Mouse (Mus musculus): ENCODE results near the gene Nuak1.

The Nuak1 gene

GRCm38 (mm10) chr10:84381276-84381798 lies 59.1 kb downstream of the Nuak1 start:
- DNase-seq (ENCODE audit: low spot score), result no peak

- no peak for DNase-seq (ENCODE audit: low spot score)
These were observed 61.0 kb downstream of the Nuak1 start for GRCm38 (mm10) chr10:84379366-84379765.

- DNase-seq (ENCODE audit: low spot score), result no peak
These were observed 62.4 kb downstream of the Nuak1 start for GRCm38 (mm10) chr10:84377956-84378355.

- no peak for DNase-seq (ENCODE audit: low spot score)
These were observed 64.1 kb downstream of the Nuak1 start for GRCm38 (mm10) chr10:84376346-84376745.

GRCm38 (mm10) chr10:84374996-84375395 lies 65.4 kb downstream of the Nuak1 start:
- no peak for DNase-seq (ENCODE audit: low spot score)

GRCm38 (mm10) chr10:84373476-84373875 lies 66.9 kb downstream of the Nuak1 start:
- DNase-seq (ENCODE audit: low spot score), result no peak

- no peak for DNase-seq (ENCODE audit: low spot score)
These were observed 68.0 kb downstream of the Nuak1 start for GRCm38 (mm10) chr10:84372161-84373095.

- no peak for DNase-seq (ENCODE audit: low spot score)
These were observed 68.7 kb downstream of the Nuak1 start for GRCm38 (mm10) chr10:84371681-84372160.

GRCm38 (mm10) chr10:84371230-84371629 lies 69.2 kb downstream of the Nuak1 start:
- DNase-seq (ENCODE audit: low spot score), result no peak

- DNase-seq (ENCODE audit: low spot score), result no peak
These were observed 70.6 kb downstream of the Nuak1 start for GRCm38 (mm10) chr10:84369646-84370314.

- no peak for DNase-seq (ENCODE audit: low spot score)
These were observed 72.2 kb downstream of the Nuak1 start for GRCm38 (mm10) chr10:84368185-84368584.

- no peak for DNase-seq (ENCODE audit: low spot score)
These were observed 75.1 kb downstream of the Nuak1 start for GRCm38 (mm10) chr10:84365166-84365865.

- DNase-seq (ENCODE audit: low spot score), result no peak
These were observed 76.6 kb downstream of the Nuak1 start for GRCm38 (mm10) chr10:84363833-84364232.

GRCm38 (mm10) chr10:84360953-84361352 lies 79.4 kb downstream of the Nuak1 start:
- no peak for DNase-seq (ENCODE audit: low spot score)

- DNase-seq (ENCODE audit: low spot score), result no peak
These were observed 80.0 kb downstream of the Nuak1 start for GRCm38 (mm10) chr10:84360391-84360790.

- no peak for DNase-seq (ENCODE audit: low spot score)
These were observed 81.7 kb downstream of the Nuak1 start for GRCm38 (mm10) chr10:84358738-84359120.

GRCm38 (mm10) chr10:84357997-84358737 lies 82.2 kb downstream of the Nuak1 start:
- DNase-seq (ENCODE audit: low spot score), result no peak

- no peak for DNase-seq (ENCODE audit: low spot score)
These were observed 82.8 kb downstream of the Nuak1 start for GRCm38 (mm10) chr10:84357593-84357992.

- no peak for DNase-seq (ENCODE audit: low spot score)
These were observed 86.1 kb downstream of the Nuak1 start for GRCm38 (mm10) chr10:84354323-84354722.

GRCm38 (mm10) chr10:84345730-84346129 lies 94.7 kb downstream of the Nuak1 start:
- DNase-seq (ENCODE audit: low spot score), result no peak

GRCm38 (mm10) chr10:84343536-84343935 lies 96.9 kb downstream of the Nuak1 start:
- DNase-seq (ENCODE audit: low spot score), result no peak
